Mouse (Mus musculus): ENCODE results near the gene Gm11273.
"Not testable (repeated sequence)": the region's sequence is repeated elsewhere in the genome, so short reads cannot be mapped to it uniquely, and the experiment has no call there.

DNA sequence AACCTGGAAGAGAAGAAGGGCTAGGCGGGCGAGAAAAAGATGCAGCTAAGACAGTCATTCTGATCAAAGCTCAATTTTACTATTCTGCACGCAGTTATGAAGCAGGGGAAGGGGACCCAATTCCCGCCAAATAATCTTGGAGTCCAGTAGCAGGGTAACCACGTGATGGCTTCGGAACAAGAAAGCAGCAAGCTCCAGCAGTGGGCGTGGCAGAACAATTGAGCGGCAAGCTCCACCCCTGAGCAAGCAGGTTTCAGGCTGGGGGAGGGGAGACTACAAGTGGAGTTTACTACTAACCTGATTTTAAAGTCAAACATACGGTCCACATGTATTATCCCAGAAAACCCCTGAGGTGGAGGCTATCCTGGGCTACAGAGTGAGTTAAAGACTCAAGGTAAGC lies 38.7 kb downstream of the Gm11273 start:
- TF ChIP-seq CTCF (IDR thresholded peaks at IDR 0.05; ENCODE audit: control insufficient read depth, insufficient read depth, low read length); POLR2A (IDR thresholded peaks at IDR 0.05; ENCODE audit: borderline replicate concordance, control insufficient read depth, low read depth, low read length): not testable (repeated sequence)
